Mouse (Mus musculus): ENCODE data around the gene Trim63. TPM values are rescaled to one million over a fixed set of nuclear protein-coding genes. Genes with fewer than 3 reads are reported as not detected.
A peak's percentile ranks its signal among the peaks of the same experiment; 100 is the strongest.

The Trim63 gene
- total and polyA plus RNA-seq, 2 experiments, result 0.09 TPM; not detected in 1

- no peak for DNase-seq (ENCODE audit: extremely low read depth, low read depth, low spot score)
- Histone ChIP-seq H3K4me3 (ENCODE audit: insufficient read depth, low read depth, low read length) (no peak overlapping the region), H3K36me3 (ENCODE audit: control insufficient read depth, insufficient read depth, low read length) (no peaks in the 10 kb centered on the region), H3K4me1 (ENCODE audit: control insufficient read depth, insufficient read depth, low read length) (no peaks in the 10 kb centered on the region), H3K79me2 (ENCODE audit: control insufficient read depth, insufficient read depth, low read length) (no peaks in the 10 kb centered on the region), H3K9ac (ENCODE audit: low read depth, low read length) (no peak overlapping the region), H3K27me3 (ENCODE audit: control insufficient read depth, insufficient read depth, low read length) (peaks cover 14% of the 10 kb centered on the region), H3K27ac (replicated peaks; ENCODE audit: insufficient read depth, low read depth, low read length) (no peak overlapping the region)
- no peak for TF ChIP-seq POLR2A (IDR thresholded peaks at IDR 0.05; ENCODE audit: extremely low read depth, insufficient read depth, low read length)
- no peak for TF ChIP-seq CTCF (IDR thresholded peaks at IDR 0.05; ENCODE audit: low read depth, low read length)
- WGBS, result 33% methylated on average over 11 of the region's 11 CpGs
Observed at GRCm38 (mm10) chr4:134342213-134342779, 27.4 kb downstream of the Trim63 start.

- Histone ChIP-seq H3K36me3 (ENCODE audit: control insufficient read depth, insufficient read depth, low read length) (no peaks in the 10 kb centered on the region), H3K4me1 (ENCODE audit: control insufficient read depth, insufficient read depth, low read length) (no peaks in the 10 kb centered on the region), H3K9ac (ENCODE audit: low read depth, low read length) (no peak within 1 kb of the TSS), H3K27ac (replicated peaks; ENCODE audit: insufficient read depth, low read depth, low read length) (no peak within 1 kb of the TSS), H3K4me3 (ENCODE audit: insufficient read depth, low read depth, low read length) (no peak within 1 kb of the TSS), H3K27me3 (ENCODE audit: control insufficient read depth, insufficient read depth, low read length) (peaks cover 14% of the 10 kb centered on the region), H3K79me2 (ENCODE audit: control insufficient read depth, insufficient read depth, low read length) (no peaks in the 10 kb centered on the region)
- DNase-seq (ENCODE audit: extremely low read depth, low read depth, low spot score), result no peak
- WGBS, result 4% methylated on average over 61 of the region's 61 CpGs
- TF ChIP-seq POLR2A (IDR thresholded peaks at IDR 0.05; ENCODE audit: extremely low read depth, insufficient read depth, low read length) (no peak), CTCF (IDR thresholded peaks at IDR 0.05; ENCODE audit: low read depth, low read length) (no peak)
Observed at GRCm38 (mm10) chr4:134343071-134344031, 28.4 kb downstream of the Trim63 start, which contains the start of gene Slc30a2. Gene Slc30a2 (plus strand): TSS chr4:134343181.

GRCm38 (mm10) chr4:134344620-134345019 is 29.7 kb downstream of the Trim63 start:
- Histone ChIP-seq H3K36me3 (ENCODE audit: control insufficient read depth, insufficient read depth, low read length) (no peaks in the 10 kb centered on the region), H3K27ac (replicated peaks; ENCODE audit: insufficient read depth, low read depth, low read length) (no peak overlapping the region), H3K4me1 (ENCODE audit: control insufficient read depth, insufficient read depth, low read length) (no peaks in the 10 kb centered on the region), H3K9ac (ENCODE audit: low read depth, low read length) (no peak overlapping the region), H3K79me2 (ENCODE audit: control insufficient read depth, insufficient read depth, low read length) (no peaks in the 10 kb centered on the region), H3K27me3 (ENCODE audit: control insufficient read depth, insufficient read depth, low read length) (peaks cover 14% of the 10 kb centered on the region), H3K4me3 (ENCODE audit: insufficient read depth, low read depth, low read length) (no peak overlapping the region)
- TF ChIP-seq CTCF (IDR thresholded peaks at IDR 0.05; ENCODE audit: low read depth, low read length) (no peak), POLR2A (IDR thresholded peaks at IDR 0.05; ENCODE audit: extremely low read depth, insufficient read depth, low read length) (no peak)
- DNase-seq (ENCODE audit: extremely low read depth, low read depth, low spot score), result no peak
- WGBS, result 71% methylated on average over 3 of the region's 3 CpGs

- Histone ChIP-seq H3K4me1 (ENCODE audit: control insufficient read depth, insufficient read depth, low read length) (no peaks in the 10 kb centered on the region), H3K36me3 (ENCODE audit: control insufficient read depth, insufficient read depth, low read length) (no peaks in the 10 kb centered on the region), H3K79me2 (ENCODE audit: control insufficient read depth, insufficient read depth, low read length) (no peaks in the 10 kb centered on the region), H3K27me3 (ENCODE audit: control insufficient read depth, insufficient read depth, low read length) (peaks cover 14% of the 10 kb centered on the region), H3K9ac (ENCODE audit: low read depth, low read length) (no peak overlapping the region), H3K27ac (replicated peaks; ENCODE audit: insufficient read depth, low read depth, low read length) (no peak overlapping the region), H3K4me3 (ENCODE audit: insufficient read depth, low read depth, low read length) (no peak overlapping the region)
- TF ChIP-seq CTCF (IDR thresholded peaks at IDR 0.05; ENCODE audit: low read depth, low read length) (no peak), POLR2A (IDR thresholded peaks at IDR 0.05; ENCODE audit: extremely low read depth, insufficient read depth, low read length) (no peak)
- no peak for DNase-seq (ENCODE audit: extremely low read depth, low read depth, low spot score)
- 91% methylated on average over 15 of the region's 15 CpGs for WGBS
Observed at GRCm38 (mm10) chr4:134345802-134346201, 30.9 kb downstream of the Trim63 start.

GRCm38 (mm10) chr4:134348078-134348477 is 33.2 kb downstream of the Trim63 start:
- DNase-seq (ENCODE audit: extremely low read depth, low read depth, low spot score), result peak; percentile 57
- H3K27me3 ChIP-seq (ENCODE audit: control insufficient read depth, insufficient read depth, low read length), result peaks cover 11% of the 10 kb centered on the region
- H3K4me3 ChIP-seq (ENCODE audit: insufficient read depth, low read depth, low read length), result no peak overlapping the region
- no peaks in the 10 kb centered on the region for H3K36me3 ChIP-seq (ENCODE audit: control insufficient read depth, insufficient read depth, low read length)
- no peaks in the 10 kb centered on the region for H3K79me2 ChIP-seq (ENCODE audit: control insufficient read depth, insufficient read depth, low read length)
- no peak for TF ChIP-seq CTCF (IDR thresholded peaks at IDR 0.05; ENCODE audit: low read depth, low read length)
- TF ChIP-seq POLR2A (IDR thresholded peaks at IDR 0.05; ENCODE audit: extremely low read depth, insufficient read depth, low read length), result no peak
- no peak overlapping the region for H3K9ac ChIP-seq (ENCODE audit: low read depth, low read length)
- no peak overlapping the region for H3K27ac ChIP-seq (replicated peaks; ENCODE audit: insufficient read depth, low read depth, low read length)
- 31% methylated on average over 11 of the region's 11 CpGs for WGBS
- H3K4me1 ChIP-seq (ENCODE audit: control insufficient read depth, insufficient read depth, low read length), result no peaks in the 10 kb centered on the region
